Mouse (Mus musculus) lung, postnatal 0 days (tissue): ENCODE measurements around the gene Rps6kc1.

Experiments used
- CTCF ChIP-seq: IDR thresholded peaks from 2 replicates; pipeline ENCODE4 v1.5.1; 2016; ENCODE audit warnings: antibody characterized with exemption, mild to moderate bottlenecking
- EP300 ChIP-seq: IDR thresholded peaks from 2 replicates; pipeline ENCODE4 v1.6.1; 2016; ENCODE audit warnings: antibody characterized with exemption, mild to moderate bottlenecking, control low read depth

DNA sequence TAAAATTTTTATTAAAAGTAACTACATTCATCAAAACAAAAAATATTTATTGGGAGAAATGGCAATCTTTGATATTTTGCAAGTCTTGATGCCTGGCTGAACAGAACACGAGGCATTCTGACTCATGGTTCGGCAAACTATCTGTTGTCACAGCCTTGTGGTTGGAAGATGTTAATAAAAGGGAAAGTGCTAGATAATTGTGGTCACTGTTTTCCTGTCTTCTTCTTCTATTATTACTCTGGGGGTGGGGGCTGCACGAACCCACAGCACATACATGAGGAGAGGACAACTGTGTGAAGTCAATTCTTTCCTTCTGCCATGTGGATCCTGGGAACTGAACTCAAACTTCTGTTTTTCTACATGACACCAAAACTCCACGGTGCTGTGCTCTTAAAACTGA, 36.5 kb downstream of the Rps6kc1 start:
- no peak for TF ChIP-seq CTCF
- no peak for TF ChIP-seq EP300
